Mouse (Mus musculus): ENCODE measurements at regions not wholly inside any gene's neighbourhood (a gene's known extent, or its start where the extent isn't known, plus 50 kb on each side); places are given as distances from the start of the nearest gene placed in this dataset.

GRCm38 (mm10) chr9:51518376-51518775 is 189.7 kb upstream of the 1810046K07Rik start:
- DNase-seq (ENCODE audit: low spot score) = no peak

GRCm38 (mm10) chr9:51523471-51523870 is 194.8 kb upstream of the 1810046K07Rik start:
- no peak for DNase-seq (ENCODE audit: low spot score)

GRCm38 (mm10) chr9:51525906-51526305 is 197.2 kb upstream of the 1810046K07Rik start:
- DNase-seq (ENCODE audit: low spot score) = no peak

GRCm38 (mm10) chr9:51538894-51539293 is 210.2 kb upstream of the 1810046K07Rik start:
- DNase-seq (ENCODE audit: low spot score) = no peak

DNA sequence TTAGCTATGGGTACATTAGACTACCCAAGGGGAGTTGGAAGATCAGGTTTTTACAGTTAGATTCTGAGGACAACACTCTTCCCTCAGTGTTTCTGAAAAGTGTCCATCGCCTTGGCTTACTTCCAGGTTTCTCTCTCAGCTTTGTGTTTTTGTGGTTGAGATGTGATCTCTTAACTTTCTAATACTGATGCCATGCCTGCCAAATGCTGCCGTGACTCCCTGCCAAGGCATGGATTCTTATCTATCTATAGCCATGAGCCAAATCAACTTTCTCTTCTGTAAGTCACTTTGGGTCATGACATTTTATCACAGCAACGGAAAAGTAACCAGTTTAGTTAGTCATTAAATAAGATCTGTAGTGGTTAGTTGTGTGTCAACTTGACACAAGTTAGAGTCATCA is 213.2 kb upstream of the 1810046K07Rik start:
- no peak for DNase-seq (ENCODE audit: low spot score)

DNA sequence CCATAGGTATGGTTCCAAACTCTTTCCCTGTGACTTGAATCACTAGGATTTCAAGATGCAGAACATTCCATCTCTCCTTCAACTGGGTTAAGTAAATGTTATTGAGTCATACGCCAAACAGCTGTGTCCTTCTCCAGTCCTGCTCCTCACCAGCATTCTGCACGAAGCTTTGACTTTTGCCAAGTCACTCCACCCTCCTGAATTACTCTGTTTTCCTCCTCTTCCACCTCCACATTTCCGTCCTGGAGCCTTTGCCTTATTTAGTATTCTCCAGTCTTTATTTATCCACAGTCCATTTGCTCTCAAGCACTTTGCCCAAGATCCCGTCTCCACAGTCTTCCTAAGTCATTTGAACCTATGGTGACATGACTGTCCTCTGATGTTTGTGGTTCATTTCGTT is 193.1 kb upstream of the Arhgap20 start:
- no peak for DNase-seq (ENCODE audit: low spot score)

GRCm38 (mm10) chr9:51581601-51582000 is 183.5 kb upstream of the Arhgap20 start:
- DNase-seq (ENCODE audit: low spot score) = no peak

- DNase-seq (ENCODE audit: low spot score) = no peak
Observed at GRCm38 (mm10) chr9:51593707-51594106, 171.4 kb upstream of the Arhgap20 start.

GRCm38 (mm10) chr9:51598706-51599105 is 166.4 kb upstream of the Arhgap20 start:
- no peak for DNase-seq (ENCODE audit: low spot score)

- DNase-seq (ENCODE audit: low spot score) = no peak
Observed at GRCm38 (mm10) chr9:51608158-51608557, 157.0 kb upstream of the Arhgap20 start.

GRCm38 (mm10) chr9:51608697-51609456 is 156.3 kb upstream of the Arhgap20 start:
- no peak for DNase-seq (ENCODE audit: low spot score)

- no peak for DNase-seq (ENCODE audit: low spot score)
Observed at GRCm38 (mm10) chr9:51626156-51626555, 139.0 kb upstream of the Arhgap20 start.

- no peak for DNase-seq (ENCODE audit: low spot score)
Observed at GRCm38 (mm10) chr9:51636097-51636496, 129.0 kb upstream of the Arhgap20 start.

DNA sequence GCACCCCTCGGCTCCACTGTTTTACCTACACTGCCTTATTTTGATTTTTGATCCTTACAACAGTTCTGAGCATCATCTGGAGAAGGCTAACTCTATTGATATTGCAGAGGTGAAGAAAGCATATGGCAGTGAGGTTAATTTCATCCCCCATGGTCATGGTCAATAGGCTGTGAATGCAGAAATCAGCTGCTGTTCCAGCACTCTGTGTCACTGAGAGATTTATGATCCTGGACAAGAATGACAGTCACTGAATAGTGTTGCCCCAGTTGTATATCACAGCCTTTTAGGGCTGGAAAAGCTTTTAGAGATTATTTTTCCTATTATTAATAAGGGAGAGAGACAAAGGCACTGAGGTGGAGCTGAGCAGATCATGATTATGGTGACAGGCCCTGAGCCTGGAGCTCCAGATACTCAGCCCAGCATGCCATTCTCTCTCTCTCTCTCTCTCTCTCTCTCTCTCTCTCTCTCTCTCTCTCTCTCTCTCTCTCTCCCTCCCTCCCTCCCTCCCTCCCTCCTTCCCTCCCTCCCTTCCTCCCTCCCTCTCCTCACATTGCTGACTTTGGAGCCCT is 128.5 kb upstream of the Arhgap20 start:
- DNase-seq (ENCODE audit: low spot score) = no peak

DNA sequence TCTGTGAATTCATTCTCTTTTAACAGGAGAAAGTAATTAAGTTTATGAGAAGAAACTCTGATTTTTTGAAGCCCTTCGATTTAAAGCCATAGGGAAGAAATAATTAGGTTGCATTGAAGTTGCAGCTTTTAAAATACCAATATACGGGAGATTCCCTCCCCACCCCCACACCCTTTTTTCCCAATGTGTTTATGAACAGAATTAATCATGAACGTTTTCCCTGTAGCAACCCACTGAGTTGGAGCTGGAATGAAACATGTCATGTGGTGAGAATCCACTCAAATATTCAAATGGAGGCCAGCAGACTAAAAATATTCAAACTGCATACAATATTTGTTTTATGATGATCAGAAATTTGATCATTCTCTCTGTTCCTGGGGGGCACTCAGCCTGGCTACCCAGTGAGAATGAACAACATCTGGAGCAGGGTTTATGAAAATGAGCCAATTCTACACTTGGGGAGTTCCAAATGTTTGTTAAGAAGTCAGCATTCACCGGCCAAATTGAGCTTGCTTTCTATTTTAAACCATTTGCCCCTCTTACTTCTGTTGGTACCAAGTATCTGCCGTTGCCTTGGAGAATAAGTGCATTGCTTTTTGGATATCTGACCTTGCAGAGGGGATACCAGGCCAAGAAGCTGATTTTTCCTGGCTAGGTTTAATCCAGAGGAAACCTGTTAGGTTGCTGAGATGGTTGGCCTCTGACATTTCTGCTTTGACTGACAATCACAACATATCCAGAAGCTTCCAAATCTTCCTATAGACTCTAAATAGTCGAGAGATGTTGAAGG is 127.8 kb upstream of the Arhgap20 start:
- DNase-seq (ENCODE audit: low spot score) = no peak

DNA sequence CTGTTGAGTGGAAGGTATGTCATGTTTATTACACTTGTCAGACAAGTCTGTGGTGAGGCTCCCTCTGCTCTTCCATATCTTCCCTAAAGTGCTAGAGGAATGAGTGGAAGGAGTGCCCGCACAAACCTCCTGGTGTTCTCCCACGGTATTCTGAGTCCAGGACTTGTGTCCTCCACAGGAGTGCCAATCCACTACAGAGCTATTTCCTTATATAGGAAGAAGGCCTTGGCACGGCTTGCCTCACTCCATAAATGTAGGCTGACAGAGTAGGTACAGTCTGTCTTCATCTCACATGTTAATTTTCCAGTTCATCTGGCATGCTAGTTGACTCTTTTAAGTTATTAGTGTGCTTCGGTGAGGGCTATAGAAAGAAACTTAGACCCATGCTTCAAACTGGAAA is 123.4 kb upstream of the Arhgap20 start:
- DNase-seq (ENCODE audit: low spot score) = no peak

DNA sequence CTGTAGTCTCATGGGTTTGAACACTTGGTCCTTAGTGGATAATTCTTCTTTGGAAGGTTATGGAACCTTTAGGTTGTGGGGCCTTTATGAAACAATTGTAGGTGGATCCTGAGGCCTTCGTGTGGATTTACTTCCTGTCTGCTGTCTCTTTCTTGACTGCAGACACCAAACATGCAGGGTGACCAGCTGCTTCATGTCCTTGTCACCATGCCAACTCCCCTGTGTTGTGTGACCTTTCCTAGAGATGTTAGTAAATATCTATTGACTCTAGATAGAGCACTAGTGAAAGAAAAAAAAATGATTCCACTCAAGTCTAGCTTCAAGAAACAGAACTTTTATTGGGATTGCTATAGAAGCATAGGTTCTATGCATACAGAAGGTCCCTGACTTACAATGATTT is 119.7 kb upstream of the Arhgap20 start:
- no peak for DNase-seq (ENCODE audit: low spot score)

GRCm38 (mm10) chr9:51653376-51654292 is 111.5 kb upstream of the Arhgap20 start:
- no peak for DNase-seq (ENCODE audit: low spot score)

DNA sequence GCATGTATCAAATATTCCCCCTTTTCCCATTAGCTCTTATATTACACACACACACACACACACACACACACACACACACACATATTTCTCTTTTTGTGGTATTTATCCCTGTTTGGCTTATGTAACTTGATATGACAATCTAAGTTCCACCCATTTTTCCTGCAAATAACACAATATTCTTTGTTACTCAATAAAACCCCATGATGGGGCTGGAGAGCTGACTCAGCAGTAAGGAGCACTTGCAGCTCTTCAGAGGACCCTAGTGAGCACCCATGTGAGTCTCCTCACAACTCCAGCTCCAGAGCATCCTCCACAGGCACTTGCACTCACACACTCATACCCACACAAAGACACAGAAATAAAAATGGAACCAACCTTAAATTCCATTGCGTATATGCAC is 110.5 kb upstream of the Arhgap20 start:
- DNase-seq (ENCODE audit: low spot score) = no peak

GRCm38 (mm10) chr9:51657796-51658195 is 107.3 kb upstream of the Arhgap20 start:
- DNase-seq (ENCODE audit: low spot score) = no peak

DNA sequence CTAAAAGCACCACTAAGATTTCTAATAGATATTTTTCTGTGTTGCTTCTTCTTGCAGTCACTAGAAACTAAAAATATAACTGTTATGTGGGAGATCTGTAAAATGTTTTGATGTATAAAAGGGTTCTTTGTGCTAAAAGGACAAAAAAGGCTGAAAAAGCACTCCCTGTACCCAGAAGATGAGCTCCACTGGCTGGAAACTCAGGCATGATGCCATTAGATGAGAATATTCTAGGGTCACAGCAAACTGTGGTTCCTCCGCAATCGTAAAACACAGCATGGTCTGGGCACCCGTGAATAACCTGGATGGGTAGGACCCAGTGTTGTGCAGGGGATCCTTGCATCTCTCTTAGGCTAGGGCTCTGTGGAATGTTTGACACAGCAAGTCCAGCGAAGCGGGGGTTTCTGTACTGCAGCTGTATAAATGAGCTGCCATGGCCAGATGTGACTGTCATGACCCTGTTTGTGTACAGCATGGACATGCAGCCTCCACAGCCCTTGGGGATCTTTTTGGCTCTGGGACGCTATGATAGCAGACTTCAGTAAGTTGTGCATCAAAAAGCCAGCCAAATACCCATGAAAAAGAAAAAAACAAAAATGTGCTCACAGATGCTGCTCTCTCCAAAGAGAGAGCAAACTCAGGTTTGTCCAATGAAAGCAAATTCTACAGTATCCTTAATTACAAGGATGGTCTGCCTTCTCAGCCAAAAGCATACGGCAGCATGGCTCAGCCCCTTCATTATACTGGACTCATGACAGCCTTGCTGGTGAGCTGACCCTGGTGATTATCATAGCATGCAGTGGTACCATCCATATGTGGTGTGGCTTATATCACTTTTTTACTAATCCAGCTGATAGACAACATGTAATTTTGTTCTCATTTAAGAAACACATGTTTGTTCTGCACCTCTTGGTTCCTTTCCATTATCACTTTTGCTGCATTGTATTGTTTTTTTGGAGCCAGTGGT is 103.9 kb upstream of the Arhgap20 start:
- no peak for DNase-seq (ENCODE audit: low spot score)
